Comparison of ENCODE assay signal across 17 mouse cellular contexts in the genomic region with DNA sequence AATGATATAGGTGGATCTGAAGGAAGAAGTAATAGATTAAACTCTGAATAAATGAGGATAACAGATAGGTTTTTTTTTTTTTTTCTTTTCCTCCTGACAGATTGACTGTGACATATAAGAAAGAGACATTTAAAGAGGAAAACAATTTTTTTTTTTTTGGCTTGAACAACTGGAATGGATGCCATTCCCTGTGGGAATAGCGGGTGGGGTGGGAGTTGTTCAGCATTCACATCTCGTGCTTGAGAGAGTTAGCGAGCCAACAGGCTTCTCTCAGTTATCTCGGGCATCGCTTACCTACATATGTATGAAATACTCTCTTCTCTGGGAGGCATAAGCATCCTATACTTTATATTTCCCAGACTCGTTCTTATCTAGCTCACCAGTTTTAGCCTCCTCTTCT.
"Had no signal": no experiment of that assay in that cellular context is flagged by ENCODE, and none has a peak within 500 bp of the region (broad histone marks: within the 10 kb centered on the region; RNA-seq: fewer than 3 reads in every experiment).

No protein-coding gene starts in this region.

- H3K36me3 ChIP-seq: lung, embryonic 15.5 days; midbrain, embryonic 13.5 days; midbrain, embryonic 15.5 days; neural tube, embryonic 12.5 days; stomach, embryonic 15.5 days had no signal

- H3K4me1 ChIP-seq: megakaryocyte, embryonic 14.5 days; midbrain, embryonic 15.5 days; neural tube, embryonic 12.5 days; stomach, embryonic 15.5 days had no signal

- H3K9me3 ChIP-seq: lung, embryonic 15.5 days; midbrain, embryonic 13.5 days; midbrain, embryonic 15.5 days; neural tube, embryonic 12.5 days; stomach, embryonic 15.5 days had no signal

- ATAC-seq: liver, postnatal 0 days; lung, postnatal 0 days; midbrain, embryonic 13.5 days; midbrain, embryonic 15.5 days had no signal

- DNase-seq: liver, postnatal 0 days; lung, adult 2 months; lung, postnatal 14 days; right cerebral cortex, postnatal 14 days; thymus, adult 18-20 months; thymus, postnatal 14 days; thymus, postnatal 36 days had no signal

- H3K9ac ChIP-seq: liver, postnatal 0 days; lung, embryonic 15.5 days; midbrain, embryonic 13.5 days; midbrain, embryonic 15.5 days; neural tube, embryonic 12.5 days; stomach, embryonic 15.5 days had no signal

- H3K27ac ChIP-seq: lung, embryonic 15.5 days; macrophage; midbrain, embryonic 13.5 days; midbrain, embryonic 15.5 days; neural tube, embryonic 12.5 days; stomach, embryonic 15.5 days; stomach, postnatal 0 days had no signal

- H3K4me3 ChIP-seq: lung, embryonic 15.5 days; megakaryocyte, embryonic 14.5 days; midbrain, embryonic 13.5 days; midbrain, embryonic 15.5 days; neural tube, embryonic 12.5 days; stomach, embryonic 15.5 days had no signal

- H3K27me3 ChIP-seq: lung, embryonic 15.5 days; megakaryocyte, embryonic 14.5 days; midbrain, embryonic 13.5 days; midbrain, embryonic 15.5 days; neural tube, embryonic 12.5 days; stomach, embryonic 15.5 days had no signal

- H3K4me2 ChIP-seq: lung, embryonic 15.5 days; midbrain, embryonic 11.5 days; midbrain, embryonic 13.5 days; midbrain, embryonic 15.5 days; neural tube, embryonic 12.5 days; stomach, embryonic 15.5 days had no signal
